Mouse (Mus musculus): ENCODE measurements around the gene Pim3. TPM values are rescaled to one million over a fixed set of nuclear protein-coding genes. Genes with fewer than 3 reads are reported as not detected.
A peak's percentile ranks its signal among the peaks of the same experiment; 100 is the strongest.

Pim3 gene
- total and polyA plus RNA-seq, 2 experiments = 17.7 to 68.3 TPM

DNA sequence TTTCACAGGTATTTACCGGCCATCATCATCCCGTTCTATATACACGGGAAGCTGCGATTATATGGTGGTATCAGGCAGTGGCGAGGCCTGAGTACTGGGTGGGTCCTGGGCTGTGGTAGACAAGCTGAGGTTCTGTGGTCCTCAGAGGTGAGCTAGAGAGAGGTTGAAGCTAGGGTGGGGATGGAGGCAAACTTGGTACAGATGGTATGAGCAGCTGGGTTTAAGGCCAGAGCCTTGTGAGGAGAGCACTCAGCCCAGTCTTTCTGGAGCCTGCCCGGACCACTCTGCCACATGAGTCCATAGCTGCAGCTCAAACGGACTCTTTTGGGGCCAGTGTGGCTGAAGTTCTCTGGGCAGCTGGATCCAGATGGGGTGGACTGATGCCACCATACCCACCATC is 4.6 kb upstream of the Pim3 start:
- WGBS = 90% methylated on average over 7 of the region's 7 CpGs
- no peak overlapping the region for H3K9ac ChIP-seq (ENCODE audit: low read depth, low read length)

DNA sequence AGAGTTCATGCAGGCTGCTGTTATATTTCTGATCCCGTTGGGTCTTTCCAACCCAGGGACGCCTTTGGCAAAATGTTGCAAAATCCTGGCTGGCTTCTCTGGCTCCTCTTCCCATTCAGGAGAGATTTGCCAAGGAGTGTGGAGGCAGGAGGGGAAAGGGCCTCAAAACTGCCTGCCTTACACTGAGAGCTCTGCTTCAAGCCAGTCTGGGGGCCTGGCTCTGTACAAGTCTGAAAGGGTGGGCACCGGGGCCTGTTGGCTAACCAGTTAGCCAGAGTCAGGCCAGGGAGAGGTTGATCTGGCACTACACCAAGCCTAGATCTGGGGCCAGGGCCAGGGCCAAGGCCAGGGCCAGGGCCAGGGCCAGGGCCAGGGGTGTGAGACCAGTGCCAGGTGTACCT is 3.8 kb upstream of the Pim3 start:
- H3K27ac ChIP-seq (replicated peaks; ENCODE audit: insufficient read depth, low read depth, low read length) = peak overlapping the region; percentile 89
- no peaks in the 10 kb centered on the region for H3K36me3 ChIP-seq (ENCODE audit: control insufficient read depth, insufficient read depth, low read length)
- DNase-seq (ENCODE audit: extremely low read depth, low read depth, low spot score) = peak; percentile 94
- H3K4me3 ChIP-seq (ENCODE audit: insufficient read depth, low read depth, low read length) = no peak overlapping the region
- peak overlapping the region; percentile 36; the same call in 1 of the 2 replicates for H3K9ac ChIP-seq (ENCODE audit: low read depth, low read length)
- H3K79me2 ChIP-seq (ENCODE audit: control insufficient read depth, insufficient read depth, low read length) = peaks cover 8% of the 10 kb centered on the region
- TF ChIP-seq CTCF (IDR thresholded peaks at IDR 0.05; ENCODE audit: low read depth, low read length) = no peak
- no peak for TF ChIP-seq POLR2A (IDR thresholded peaks at IDR 0.05; ENCODE audit: extremely low read depth, insufficient read depth, low read length)
- WGBS = 24% methylated on average over 3 of the region's 3 CpGs
- H3K4me1 ChIP-seq (ENCODE audit: control insufficient read depth, insufficient read depth, low read length) = peaks cover 35% of the 10 kb centered on the region
- H3K27me3 ChIP-seq (ENCODE audit: control insufficient read depth, insufficient read depth, low read length) = no peaks in the 10 kb centered on the region

More for the DNA sequence above, 4.6 kb upstream of the Pim3 start:
- peaks cover under 1% of the 10 kb centered on the region for H3K79me2 ChIP-seq (ENCODE audit: control insufficient read depth, insufficient read depth, low read length)
- DNase-seq (ENCODE audit: extremely low read depth, low read depth, low spot score) = no peak
- peak overlapping the region; percentile 64 for H3K27ac ChIP-seq (replicated peaks; ENCODE audit: insufficient read depth, low read depth, low read length)
- H3K36me3 ChIP-seq (ENCODE audit: control insufficient read depth, insufficient read depth, low read length) = no peaks in the 10 kb centered on the region
- peaks cover 42% of the 10 kb centered on the region for H3K4me1 ChIP-seq (ENCODE audit: control insufficient read depth, insufficient read depth, low read length)
- no peaks in the 10 kb centered on the region for H3K27me3 ChIP-seq (ENCODE audit: control insufficient read depth, insufficient read depth, low read length)
- H3K4me3 ChIP-seq (ENCODE audit: insufficient read depth, low read depth, low read length) = no peak overlapping the region
- TF ChIP-seq CTCF (IDR thresholded peaks at IDR 0.05; ENCODE audit: low read depth, low read length) (no peak), POLR2A (IDR thresholded peaks at IDR 0.05; ENCODE audit: extremely low read depth, insufficient read depth, low read length) (no peak)

DNA sequence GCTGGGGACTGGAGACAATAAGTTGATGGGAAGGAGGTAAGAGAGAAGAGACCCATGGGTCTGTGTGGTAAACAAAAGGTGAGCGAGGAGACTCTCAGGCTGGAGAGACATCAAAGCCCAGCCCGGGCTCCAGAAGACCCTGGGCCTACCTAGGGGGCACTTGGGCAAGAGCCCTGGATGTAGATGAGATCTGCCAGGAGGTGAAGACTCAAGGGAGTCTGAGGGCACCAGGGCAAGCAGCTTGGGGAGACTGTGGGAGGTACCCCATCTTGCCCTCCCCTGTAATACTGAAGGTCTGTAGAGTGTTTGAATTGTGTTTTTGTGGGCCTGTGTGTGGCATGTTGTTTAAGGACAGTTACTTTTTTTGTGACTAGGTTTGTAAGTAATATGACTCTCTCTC is 3.3 kb upstream of the Pim3 start:
- 38% methylated on average over 2 of the region's 2 CpGs for WGBS
- Histone ChIP-seq H3K9ac (ENCODE audit: low read depth, low read length) (no peak overlapping the region), H3K27ac (replicated peaks; ENCODE audit: insufficient read depth, low read depth, low read length) (peak overlapping the region; percentile 89)

DNA sequence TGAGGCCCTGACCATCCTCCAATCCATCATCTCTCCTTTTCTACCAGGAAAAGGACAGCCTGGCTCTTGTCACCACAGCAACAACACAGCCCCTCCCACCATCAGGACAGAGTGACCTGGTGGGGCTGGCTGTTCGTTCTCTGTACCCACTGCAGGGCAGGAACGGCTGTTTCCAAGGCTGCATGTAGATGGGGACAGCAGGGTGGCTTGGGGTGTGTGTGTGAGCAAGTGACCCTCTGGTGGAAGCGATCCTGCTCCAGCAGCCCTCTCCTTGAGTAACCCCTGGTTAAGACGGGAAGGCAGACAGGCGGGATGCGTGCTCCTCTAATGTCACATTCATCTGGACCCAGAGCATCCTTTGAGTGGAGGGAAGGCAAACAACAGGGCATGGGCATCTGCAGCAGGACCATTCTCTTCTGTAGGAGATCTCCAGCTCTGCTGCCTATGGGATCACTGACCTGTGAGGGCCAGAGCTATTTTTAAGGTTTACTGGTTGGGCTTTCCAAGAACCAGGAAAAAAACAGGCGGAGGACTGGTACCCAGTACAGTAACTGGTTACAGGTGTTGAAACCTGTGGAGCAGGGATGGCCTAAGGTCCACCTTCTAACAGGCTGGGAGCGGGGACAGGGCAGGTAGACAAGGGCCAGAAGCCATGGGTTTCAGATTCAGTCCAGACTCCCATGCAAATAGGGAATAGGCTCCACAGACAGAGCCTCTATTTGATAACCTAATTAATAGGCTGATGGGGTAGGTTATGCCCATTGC is 2.6 kb upstream of the Pim3 start:
- Histone ChIP-seq H3K4me3 (ENCODE audit: insufficient read depth, low read depth, low read length) (no peak overlapping the region), H3K27me3 (ENCODE audit: control insufficient read depth, insufficient read depth, low read length) (no peaks in the 10 kb centered on the region), H3K4me1 (ENCODE audit: control insufficient read depth, insufficient read depth, low read length) (peaks cover 27% of the 10 kb centered on the region), H3K27ac (replicated peaks; ENCODE audit: insufficient read depth, low read depth, low read length) (no peak overlapping the region), H3K79me2 (ENCODE audit: control insufficient read depth, insufficient read depth, low read length) (peaks cover 14% of the 10 kb centered on the region), H3K36me3 (ENCODE audit: control insufficient read depth, insufficient read depth, low read length) (peaks cover 2% of the 10 kb centered on the region; the same call in 1 of the 2 replicates), H3K9ac (ENCODE audit: low read depth, low read length) (no peak overlapping the region)
- TF ChIP-seq POLR2A (IDR thresholded peaks at IDR 0.05; ENCODE audit: extremely low read depth, insufficient read depth, low read length) (no peak), CTCF (IDR thresholded peaks at IDR 0.05; ENCODE audit: low read depth, low read length) (no peak)
- WGBS = 67% methylated on average over 8 of the region's 8 CpGs
- DNase-seq (ENCODE audit: extremely low read depth, low read depth, low spot score) = no peak

More for the DNA sequence above, 3.3 kb upstream of the Pim3 start:
- H3K79me2 ChIP-seq (ENCODE audit: control insufficient read depth, insufficient read depth, low read length) = peaks cover 14% of the 10 kb centered on the region
- TF ChIP-seq POLR2A (IDR thresholded peaks at IDR 0.05; ENCODE audit: extremely low read depth, insufficient read depth, low read length) (no peak), CTCF (IDR thresholded peaks at IDR 0.05; ENCODE audit: low read depth, low read length) (no peak)
- no peaks in the 10 kb centered on the region for H3K27me3 ChIP-seq (ENCODE audit: control insufficient read depth, insufficient read depth, low read length)
- H3K36me3 ChIP-seq (ENCODE audit: control insufficient read depth, insufficient read depth, low read length) = no peaks in the 10 kb centered on the region; the same call in 1 of the 2 replicates
- H3K4me3 ChIP-seq (ENCODE audit: insufficient read depth, low read depth, low read length) = no peak overlapping the region
- H3K4me1 ChIP-seq (ENCODE audit: control insufficient read depth, insufficient read depth, low read length) = peaks cover 31% of the 10 kb centered on the region
- DNase-seq (ENCODE audit: extremely low read depth, low read depth, low spot score) = no peak

DNA sequence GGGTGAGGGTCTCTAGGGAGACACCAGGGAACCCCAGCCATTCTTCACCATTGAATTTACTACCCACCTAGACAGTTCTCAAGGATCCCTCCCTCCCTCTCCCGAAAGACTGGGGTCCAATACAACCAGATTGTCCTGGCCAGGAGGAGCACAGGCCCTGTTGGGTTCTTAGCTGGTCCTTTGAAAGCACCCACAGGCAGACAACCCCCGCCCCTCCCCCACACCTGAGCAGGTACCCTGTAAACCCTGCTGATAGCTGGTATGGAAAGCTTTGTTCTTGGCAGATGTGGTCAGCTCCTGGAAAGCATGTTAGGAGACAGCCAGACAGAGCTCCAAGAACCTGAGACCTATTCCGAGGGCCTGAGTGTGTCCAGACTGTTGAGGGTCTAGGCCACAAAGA is 1.2 kb upstream of the Pim3 start:
- peaks cover 27% of the 10 kb centered on the region for H3K4me1 ChIP-seq (ENCODE audit: control insufficient read depth, insufficient read depth, low read length)
- no peak overlapping the region for H3K9ac ChIP-seq (ENCODE audit: low read depth, low read length)
- no peaks in the 10 kb centered on the region for H3K27me3 ChIP-seq (ENCODE audit: control insufficient read depth, insufficient read depth, low read length)
- no peak for DNase-seq (ENCODE audit: extremely low read depth, low read depth, low spot score)
- H3K27ac ChIP-seq (replicated peaks; ENCODE audit: insufficient read depth, low read depth, low read length) = peak overlapping the region; percentile 78
- H3K79me2 ChIP-seq (ENCODE audit: control insufficient read depth, insufficient read depth, low read length) = peaks cover 18% of the 10 kb centered on the region
- no peak for TF ChIP-seq CTCF (IDR thresholded peaks at IDR 0.05; ENCODE audit: low read depth, low read length)
- TF ChIP-seq POLR2A (IDR thresholded peaks at IDR 0.05; ENCODE audit: extremely low read depth, insufficient read depth, low read length) = no peak
- WGBS = 90% methylated on average over 3 of the region's 3 CpGs
- H3K4me3 ChIP-seq (ENCODE audit: insufficient read depth, low read depth, low read length) = no peak overlapping the region
- H3K36me3 ChIP-seq (ENCODE audit: control insufficient read depth, insufficient read depth, low read length) = peaks cover 15% of the 10 kb centered on the region
